Mouse (Mus musculus) heart, embryonic 12.5 days (tissue): ENCODE results near the gene Slc25a43. TPM values are rescaled to one million over a fixed set of nuclear protein-coding genes. Genes with fewer than 3 reads are reported as not detected.
"Not testable (repeated sequence)": the region's sequence is repeated elsewhere in the genome, so short reads cannot be mapped to it uniquely, and the experiment has no call there.

Source experiments
- ATAC-seq: fragments of 200-750 bp; cut with Nextera tagmentation; 2 replicates; pipeline ENCODE4 v1.8.0; 2017; ENCODE audit warnings: moderate TSS enrichment, moderate library complexity; ENCODE audit not compliant: insufficient number of reproducible peaks, low FRiP score
- H3K27ac ChIP-seq: fragments of 300-500 bp; sonication (generic); 2 replicates; pipeline ENCODE4 v1.5.1; 2016; ENCODE audit warnings: mild to moderate bottlenecking, moderate library complexity; ENCODE audit not compliant: poor library complexity, severe bottlenecking
- H3K27me3 ChIP-seq: fragments of 300-500 bp; sonication (generic); replicated peaks from 2 replicates; pipeline ENCODE4 v1.6.1; 2016; ENCODE audit warnings: mild to moderate bottlenecking, moderate library complexity
- H3K36me3 ChIP-seq: fragments of 300-500 bp; sonication (generic); 2 replicates; pipeline ENCODE4 v1.6.1; 2016; ENCODE audit warnings: mild to moderate bottlenecking, moderate library complexity
- H3K4me1 ChIP-seq: fragments of 300-500 bp; sonication (generic); replicated peaks from 2 replicates; pipeline ENCODE4 v1.6.1; 2016; ENCODE audit warnings: mild to moderate bottlenecking
- H3K4me2 ChIP-seq: fragments of 300-500 bp; sonication (generic); 2 replicates; pipeline ENCODE4 v1.6.1; 2016; ENCODE audit warnings: mild to moderate bottlenecking, moderate library complexity
- H3K4me3 ChIP-seq: fragments of 300-500 bp; sonication (generic); 2 replicates; pipeline ENCODE4 v1.5.1; 2016; ENCODE audit warnings: mild to moderate bottlenecking
- H3K9ac ChIP-seq: fragments of 300-500 bp; sonication (generic); 2 replicates; pipeline ENCODE4 v1.6.1; 2016; ENCODE audit warnings: mild to moderate bottlenecking, moderate library complexity
- H3K9me3 ChIP-seq: fragments of 300-500 bp; sonication (generic); replicated peaks from 2 replicates; pipeline ENCODE4 v1.6.1; 2016; ENCODE audit warnings: mild to moderate bottlenecking, moderate library complexity
- WGBS: fragments of 180-500 bp; shearing (Covaris S2); methylation state at CpG from one replicate; pipeline ENCODE4 v1.1.7; 2016; 5-methylcytosine and 5-hydroxymethylcytosine counted together
- polyA plus RNA-seq: library from polyadenylated mRNA; unstranded; fragments of >200 nt; fragmentation: Nextera tagmentation; extraction: Ambion mirVana; gene quantifications from 2 replicates; pipeline ENCODE4 v1.2.1, GENCODE M21; 2016

Gene Slc25a43
- polyA plus RNA-seq, 1 experiment from 2014 or later = 2.5 TPM

DNA sequence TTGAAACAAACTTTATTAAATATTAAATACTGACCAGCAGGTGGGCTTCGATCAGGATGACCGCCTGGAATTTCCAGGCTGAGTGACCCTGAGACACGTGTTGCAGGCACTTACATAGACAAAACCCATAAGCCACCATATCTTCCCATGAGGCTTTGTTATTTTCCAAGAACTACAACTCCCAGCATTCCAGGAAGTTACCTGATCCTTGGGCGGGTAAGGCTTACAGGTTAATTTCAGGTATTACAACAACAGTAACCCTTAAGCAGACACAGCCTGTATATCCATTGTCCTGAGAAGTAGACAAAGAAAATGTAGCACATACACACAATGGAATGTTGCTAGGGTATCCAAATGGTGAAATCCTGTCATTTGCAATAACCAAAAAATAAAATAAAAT, 45.9 kb downstream of the Slc25a43 start:
- no peak overlapping the region for H3K4me2 ChIP-seq
- no peaks in the 10 kb centered on the region for H3K36me3 ChIP-seq
- H3K9ac ChIP-seq = no peak overlapping the region
- H3K27ac ChIP-seq = no peak overlapping the region
- H3K27me3 ChIP-seq = no peaks in the 10 kb centered on the region
- H3K4me3 ChIP-seq = no peak overlapping the region
- H3K9me3 ChIP-seq = no peaks in the 10 kb centered on the region
- WGBS = 67% methylated on average over 4 of the region's 4 CpGs
- ATAC-seq = no peak
- H3K4me1 ChIP-seq = no peaks in the 10 kb centered on the region

DNA sequence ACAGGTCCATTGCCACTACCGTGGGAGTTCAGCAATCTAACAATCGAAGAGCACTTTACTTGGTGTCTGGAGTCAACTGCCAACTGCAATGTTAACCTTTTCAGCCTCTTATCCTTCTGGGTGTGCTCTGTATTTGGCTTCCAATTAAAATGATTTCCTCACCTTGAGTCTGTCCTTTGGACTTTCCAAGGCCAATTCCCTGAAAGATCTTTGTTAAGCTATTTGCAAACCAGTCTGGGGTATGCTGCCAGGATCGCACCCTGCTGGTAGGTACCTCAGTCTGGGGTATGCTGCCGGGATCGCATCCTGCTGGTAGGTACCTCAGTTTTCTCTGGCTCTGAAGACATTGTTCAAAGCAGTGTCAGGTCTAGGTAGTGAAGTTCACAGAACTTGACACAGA, 51.1 kb downstream of the Slc25a43 start:
- Histone ChIP-seq H3K27ac (no peak overlapping the region), H3K9ac (no peak overlapping the region), H3K36me3 (peaks cover 12% of the 10 kb centered on the region), H3K9me3 (no peaks in the 10 kb centered on the region), H3K27me3 (no peaks in the 10 kb centered on the region), H3K4me2 (no peak overlapping the region), H3K4me3 (no peak overlapping the region), H3K4me1 (0 out of 2 replicates have a peak, but pooled peaks cover 3% of the 10 kb centered on the region)
- ATAC-seq = no peak
- 60% methylated on average over 5 of the region's 5 CpGs for WGBS

DNA sequence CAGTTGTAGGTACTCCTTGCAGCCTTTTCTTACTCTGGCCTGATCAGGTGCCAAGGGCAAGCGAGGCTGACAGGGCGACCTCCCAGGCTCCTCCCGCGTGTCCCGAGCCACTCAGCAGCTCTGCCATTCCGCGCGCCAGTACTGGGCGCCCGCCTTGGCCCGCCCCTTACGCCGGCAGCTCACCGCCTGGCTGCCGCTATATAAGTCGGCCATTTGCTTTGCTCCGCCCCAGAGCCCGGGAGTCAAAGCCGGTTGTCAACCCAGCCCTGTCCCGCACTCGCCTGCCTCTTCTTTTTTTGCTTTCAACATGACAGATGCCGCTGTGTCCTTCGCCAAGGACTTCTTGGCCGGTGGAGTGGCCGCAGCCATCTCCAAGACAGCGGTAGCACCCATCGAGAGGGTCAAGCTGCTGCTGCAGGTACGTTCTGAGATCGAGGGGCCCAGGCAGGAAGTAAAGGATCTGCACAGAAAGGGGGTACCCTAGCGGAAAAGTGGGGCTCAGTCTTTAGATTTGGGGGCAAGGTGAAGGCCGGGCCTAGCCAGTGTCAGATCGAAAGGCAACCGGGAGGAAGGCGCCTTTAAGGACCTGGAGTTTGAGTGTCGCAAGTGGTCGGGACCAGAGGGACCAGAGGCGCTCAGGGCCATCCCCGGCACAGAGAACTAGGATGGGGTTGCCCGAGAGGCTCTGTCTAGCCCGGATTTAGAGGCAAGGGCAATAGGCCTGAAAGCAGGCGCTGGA, 52.1 kb downstream of the Slc25a43 start, which contains the start of gene Slc25a5:
TSS of gene Slc25a5 (plus strand) at position 228 of the 739 bp plus-strand sequence.
- Histone ChIP-seq H3K9me3 (no peaks in the 10 kb centered on the region), H3K4me1 (0 out of 2 replicates have a peak, but pooled peaks cover 3% of the 10 kb centered on the region), H3K4me3 (peak within 1 kb of the TSS; percentile 81), H3K27me3 (no peaks in the 10 kb centered on the region), H3K9ac (peak within 1 kb of the TSS; percentile 90), H3K4me2 (peak within 1 kb of the TSS; percentile 68), H3K36me3 (peaks cover 12% of the 10 kb centered on the region), H3K27ac (peak within 1 kb of the TSS; percentile 91)
- 16% methylated on average over 41 of the region's 41 CpGs for WGBS
- ATAC-seq = peak; percentile 93

DNA sequence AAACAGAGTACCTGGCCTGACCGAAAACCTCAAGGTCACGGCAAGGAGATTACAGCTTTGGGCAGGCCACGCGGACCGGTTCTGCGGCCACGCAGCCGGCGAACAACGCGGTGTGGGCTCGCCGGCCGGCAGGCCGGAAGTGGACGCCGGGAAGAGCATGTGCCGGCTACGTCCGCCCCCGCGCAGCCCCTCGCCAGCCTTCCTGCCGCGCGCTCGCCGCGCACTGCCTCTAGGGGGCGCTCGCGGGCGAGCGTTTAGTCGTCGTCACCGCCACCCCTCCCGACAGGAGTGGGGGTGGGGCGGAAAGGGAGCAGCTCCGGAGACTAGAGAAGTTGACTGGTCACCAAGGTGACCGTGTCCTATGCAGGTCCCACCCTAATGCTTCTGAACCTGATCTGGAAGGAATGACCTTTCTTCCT, 52.7 kb downstream of the Slc25a43 start:
- WGBS = 28% methylated on average over 37 of the region's 41 CpGs
- ATAC-seq = peak; percentile 87
- Histone ChIP-seq H3K4me2 (peak overlapping the region; percentile 68), H3K9ac (peak overlapping the region; percentile 90), H3K4me3 (peak overlapping the region; percentile 81), H3K36me3 (peaks cover 12% of the 10 kb centered on the region), H3K9me3 (no peaks in the 10 kb centered on the region), H3K27me3 (no peaks in the 10 kb centered on the region), H3K27ac (peak overlapping the region; percentile 91), H3K4me1 (0 out of 2 replicates have a peak, but pooled peaks cover 3% of the 10 kb centered on the region)

DNA sequence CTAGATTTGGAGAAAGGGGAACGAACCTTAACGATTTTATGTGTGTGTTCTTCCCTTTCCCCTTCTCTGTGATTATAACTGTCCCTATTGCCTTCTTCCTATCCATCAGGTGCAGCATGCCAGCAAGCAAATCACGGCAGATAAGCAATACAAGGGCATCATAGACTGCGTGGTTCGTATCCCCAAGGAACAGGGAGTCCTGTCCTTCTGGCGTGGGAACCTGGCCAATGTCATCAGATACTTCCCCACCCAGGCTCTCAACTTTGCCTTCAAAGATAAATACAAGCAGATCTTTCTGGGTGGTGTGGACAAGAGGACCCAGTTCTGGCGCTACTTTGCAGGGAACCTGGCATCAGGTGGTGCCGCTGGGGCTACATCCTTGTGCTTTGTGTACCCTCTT, 53.3 kb downstream of the Slc25a43 start:
- H3K4me3 ChIP-seq = peak overlapping the region; percentile 81
- peak overlapping the region; percentile 90 for H3K9ac ChIP-seq
- not testable (repeated sequence) for ATAC-seq, H3K4me1 ChIP-seq, H3K27me3 ChIP-seq, H3K9me3 ChIP-seq
- 59% methylated on average over 8 of the region's 8 CpGs for WGBS
- H3K27ac ChIP-seq = peak overlapping the region; percentile 52
- peak overlapping the region; percentile 68 for H3K4me2 ChIP-seq
- peaks cover 12% of the 10 kb centered on the region for H3K36me3 ChIP-seq

DNA sequence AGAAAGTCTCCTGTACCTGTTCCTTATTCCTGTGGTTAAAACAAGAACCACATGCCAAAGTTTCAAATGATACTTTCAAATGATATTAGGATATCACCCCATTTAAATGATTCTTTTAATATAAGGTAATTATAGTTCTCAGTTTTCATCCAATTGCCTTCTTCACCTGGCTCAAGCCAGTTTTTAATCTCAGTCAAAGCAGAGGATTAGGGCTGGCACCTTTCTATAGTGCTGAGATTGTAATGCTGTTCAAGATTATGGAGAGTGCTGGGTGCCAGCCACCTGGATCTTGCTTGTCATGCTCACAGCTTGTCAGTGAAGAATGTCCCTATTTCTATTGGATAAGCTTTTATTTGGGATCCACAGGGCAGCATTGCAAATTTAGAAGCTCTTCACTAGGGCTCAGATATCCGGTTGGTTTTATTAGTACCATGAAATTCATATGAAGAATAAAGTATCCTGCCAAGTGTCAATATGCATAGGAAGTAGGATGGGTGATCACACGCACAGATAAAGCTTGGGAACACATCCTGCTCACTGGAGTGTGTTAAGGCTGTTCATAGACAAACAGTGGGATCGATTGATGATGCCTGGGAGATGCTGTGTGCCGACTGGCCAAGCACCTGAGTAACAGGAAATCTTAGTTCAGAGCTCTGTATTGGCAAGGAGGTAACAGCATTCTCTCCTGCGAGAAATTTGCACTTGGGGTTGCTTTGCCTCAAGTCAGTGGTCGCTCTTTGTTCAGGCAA, 55.8 kb downstream of the Slc25a43 start:
- H3K9me3 ChIP-seq = no peaks in the 10 kb centered on the region
- H3K4me3 ChIP-seq = no peak overlapping the region
- H3K27me3 ChIP-seq = no peaks in the 10 kb centered on the region
- H3K4me1 ChIP-seq = 0 out of 2 replicates have a peak, but pooled peaks cover 3% of the 10 kb centered on the region
- no peak overlapping the region for H3K27ac ChIP-seq
- no peak overlapping the region for H3K4me2 ChIP-seq
- no peak for ATAC-seq
- WGBS = 42% methylated on average over 6 of the region's 6 CpGs
- H3K9ac ChIP-seq = no peak overlapping the region
- peaks cover 12% of the 10 kb centered on the region for H3K36me3 ChIP-seq

DNA sequence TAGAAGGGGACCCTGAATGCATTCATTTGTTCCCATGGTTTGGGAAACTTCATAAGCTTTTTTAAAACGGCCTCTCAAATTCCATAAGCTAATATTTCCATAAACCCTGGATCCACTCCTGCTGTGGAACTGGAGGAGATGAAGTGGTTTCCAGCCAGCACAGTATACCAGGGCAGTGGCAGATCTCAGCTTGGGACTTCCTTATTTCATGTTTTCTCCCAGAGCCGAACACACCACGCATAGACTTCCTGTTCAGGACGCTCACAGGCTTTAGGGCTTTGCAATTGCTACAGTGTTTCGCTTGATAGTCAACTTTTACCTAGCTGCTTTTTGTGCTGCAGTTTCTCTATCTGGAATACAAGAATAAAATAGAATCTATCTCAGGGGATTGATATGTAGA, 59.7 kb downstream of the Slc25a43 start:
- H3K4me3 ChIP-seq = no peak overlapping the region
- no peaks in the 10 kb centered on the region for H3K9me3 ChIP-seq
- H3K36me3 ChIP-seq = peaks cover 2% of the 10 kb centered on the region
- no peak overlapping the region for H3K4me2 ChIP-seq
- H3K27ac ChIP-seq = no peak overlapping the region
- 74% methylated on average over 5 of the region's 5 CpGs for WGBS
- ATAC-seq = no peak
- H3K9ac ChIP-seq = no peak overlapping the region
- peaks cover 6% of the 10 kb centered on the region; the same call in 1 of the 2 replicates for H3K4me1 ChIP-seq
- no peaks in the 10 kb centered on the region for H3K27me3 ChIP-seq

DNA sequence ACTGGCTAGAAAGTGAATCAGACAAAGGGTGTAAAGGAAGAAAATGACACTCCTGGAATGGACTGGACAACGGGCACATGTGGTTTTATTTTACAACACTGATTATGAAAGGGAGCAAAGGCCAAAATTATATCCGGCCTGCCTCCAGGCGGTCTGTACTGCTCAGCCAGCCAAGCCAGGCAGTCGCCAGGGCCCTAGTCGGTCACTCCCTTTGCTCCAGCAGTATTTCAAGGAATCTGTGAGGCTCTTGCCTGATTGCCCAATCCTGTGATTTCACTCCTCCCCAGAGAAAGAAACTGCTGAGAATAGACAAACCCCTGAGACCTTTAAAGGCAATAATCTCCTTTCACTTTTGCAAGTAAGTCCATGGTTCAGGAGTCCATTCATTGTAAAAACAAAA, 60.7 kb downstream of the Slc25a43 start:
- 65% methylated on average over 5 of the region's 5 CpGs for WGBS
- no peak overlapping the region for H3K27ac ChIP-seq

DNA sequence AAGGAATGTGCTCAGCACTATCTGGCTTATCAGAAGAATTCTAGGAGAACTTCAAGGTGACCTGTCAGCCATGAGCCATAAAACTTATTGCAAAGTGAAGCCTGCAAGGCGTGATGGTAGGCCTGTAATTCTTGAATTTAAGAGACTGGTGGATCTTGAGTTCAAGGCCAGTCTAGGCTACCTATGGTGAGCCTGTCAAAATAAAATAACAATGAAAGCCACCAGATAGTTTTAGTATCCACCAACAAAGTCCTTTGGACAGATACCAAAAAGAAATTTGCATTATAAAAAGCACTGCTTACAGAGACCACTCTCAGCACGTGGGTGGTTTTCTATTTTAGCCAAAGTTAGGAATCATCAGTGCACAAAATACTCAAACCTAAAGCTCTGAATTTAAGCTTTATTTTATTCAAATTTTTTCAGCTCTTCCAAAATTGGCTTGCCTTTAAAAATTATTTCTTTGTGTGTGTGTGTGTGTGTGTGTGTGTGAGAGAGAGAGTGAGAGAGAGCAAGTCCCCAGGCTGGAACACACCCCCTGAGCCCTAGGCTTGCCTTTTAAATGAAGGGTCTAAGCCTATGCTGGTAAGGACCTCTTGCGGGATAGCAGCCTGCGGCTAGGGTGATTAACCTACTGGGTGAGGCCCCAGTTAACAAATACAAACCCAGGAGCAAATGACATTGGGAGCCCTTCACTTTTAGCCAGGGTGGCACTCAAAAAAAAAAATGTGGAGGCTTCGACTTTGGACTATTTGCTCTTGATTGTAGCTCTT, 62.2 kb downstream of the Slc25a43 start:
- H3K27me3 ChIP-seq = no peaks in the 10 kb centered on the region
- H3K4me2 ChIP-seq = no peak overlapping the region
- ATAC-seq = no peak
- H3K36me3 ChIP-seq = no peaks in the 10 kb centered on the region
- WGBS = 53% methylated on average over 5 of the region's 5 CpGs
- H3K4me3 ChIP-seq = no peak overlapping the region
- H3K9me3 ChIP-seq = no peaks in the 10 kb centered on the region
- H3K27ac ChIP-seq = no peak overlapping the region
- H3K9ac ChIP-seq = no peak overlapping the region
- peaks cover 6% of the 10 kb centered on the region; the same call in 1 of the 2 replicates for H3K4me1 ChIP-seq

More for the DNA sequence above, 60.7 kb downstream of the Slc25a43 start:
- no peak overlapping the region for H3K4me2 ChIP-seq
- no peak overlapping the region for H3K9ac ChIP-seq
- H3K4me1 ChIP-seq = peaks cover 6% of the 10 kb centered on the region; the same call in 1 of the 2 replicates
- H3K27me3 ChIP-seq = no peaks in the 10 kb centered on the region
- ATAC-seq = no peak
- no peaks in the 10 kb centered on the region for H3K9me3 ChIP-seq
- H3K4me3 ChIP-seq = no peak overlapping the region
- no peaks in the 10 kb centered on the region for H3K36me3 ChIP-seq

DNA sequence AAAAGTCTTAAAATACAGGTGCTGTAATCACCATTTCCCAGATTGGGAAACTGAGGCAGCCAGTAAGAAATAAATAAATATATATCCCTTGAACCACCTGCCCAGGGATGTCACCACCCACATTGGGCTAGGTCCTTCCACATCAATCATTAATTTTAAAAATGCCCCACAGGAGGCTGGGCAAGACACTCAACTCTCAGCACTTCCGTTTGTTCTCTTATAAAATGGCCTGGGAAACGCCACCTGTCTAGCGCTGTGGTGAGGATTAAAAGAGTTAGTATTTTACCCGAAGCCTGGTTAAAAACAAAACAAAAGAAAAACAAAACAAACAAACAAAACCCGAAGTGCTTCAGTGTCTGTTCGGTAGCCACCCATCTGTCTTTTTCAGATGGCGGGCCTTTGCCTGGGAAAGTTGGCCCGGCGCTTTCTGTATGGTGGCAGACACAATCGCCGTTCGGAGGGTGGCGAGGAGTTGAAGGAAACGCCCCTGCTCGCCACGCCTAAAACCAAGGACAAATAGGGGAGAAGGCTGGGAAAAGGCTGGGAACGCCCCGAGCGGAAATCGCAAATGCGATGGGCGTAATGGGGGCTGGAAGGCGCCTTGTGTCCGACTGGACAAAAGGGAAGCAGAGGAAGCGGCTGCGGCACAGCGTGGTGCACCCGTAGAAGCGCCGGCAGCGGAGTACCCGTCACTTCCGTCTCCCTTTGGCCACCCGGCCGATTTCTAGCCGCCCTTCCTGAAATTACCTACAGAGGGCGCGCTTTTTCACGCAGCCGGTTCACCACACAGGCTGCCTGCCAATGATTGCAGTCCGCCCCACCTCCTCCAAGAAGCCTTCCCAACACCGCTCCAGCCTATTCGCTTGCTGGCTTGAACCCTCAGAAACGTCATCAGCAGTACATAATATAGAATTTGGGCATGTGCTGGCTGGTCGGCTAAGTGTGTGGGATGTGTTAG, 64.2 kb downstream of the Slc25a43 start:
- Histone ChIP-seq H3K4me3 (peak overlapping the region; percentile 40), H3K4me1 (peaks cover 6% of the 10 kb centered on the region; the same call in 1 of the 2 replicates), H3K4me2 (peak overlapping the region; percentile 60), H3K9ac (peak overlapping the region; percentile 56), H3K36me3 (no peaks in the 10 kb centered on the region), H3K27me3 (no peaks in the 10 kb centered on the region), H3K9me3 (no peaks in the 10 kb centered on the region), H3K27ac (peak overlapping the region; percentile 73)
- peak; percentile 88 for ATAC-seq
- WGBS = 10% methylated on average over 45 of the region's 45 CpGs
